Mouse (Mus musculus): ENCODE results near the gene St3gal4. TPM values are rescaled to one million over a fixed set of nuclear protein-coding genes. Genes with fewer than 3 reads are reported as not detected.
A peak's percentile ranks its signal among the peaks of the same experiment; 100 is the strongest.

Gene St3gal4
- polyA plus RNA-seq, 1 experiment from 2014 or later = 15.5 TPM

GRCm38 (mm10) chr9:35105884-35106880 is 12.9 kb downstream of the St3gal4 start:
- 86% methylated on average over 15 of the region's 15 CpGs for WGBS (ENCODE audit: missing documents)
- Histone ChIP-seq H3K79me2 (ENCODE audit: inconsistent target) (peaks cover 59% of the 10 kb centered on the region; the same call in 1 of the 2 replicates), H3K4me3 (ENCODE audit: inconsistent target) (no peak overlapping the region), H3K27ac (no peak overlapping the region), H3K36me3 (ENCODE audit: inconsistent target) (no peaks in the 10 kb centered on the region)

- Histone ChIP-seq H3K79me2 (ENCODE audit: inconsistent target) (peaks cover 57% of the 10 kb centered on the region; the same call in 1 of the 2 replicates), H3K4me3 (ENCODE audit: inconsistent target) (no peak overlapping the region), H3K36me3 (ENCODE audit: inconsistent target) (no peaks in the 10 kb centered on the region), H3K27ac (no peak overlapping the region)
- 84% methylated on average over 2 of the region's 2 CpGs for WGBS (ENCODE audit: missing documents)
Observed at GRCm38 (mm10) chr9:35105438-35105837, 13.6 kb downstream of the St3gal4 start.

- 98% methylated on average over 4 of the region's 4 CpGs for WGBS (ENCODE audit: missing documents)
- H3K36me3 ChIP-seq (ENCODE audit: inconsistent target) = no peaks in the 10 kb centered on the region
- peaks cover 51% of the 10 kb centered on the region; the same call in 1 of the 2 replicates for H3K79me2 ChIP-seq (ENCODE audit: inconsistent target)
- H3K4me3 ChIP-seq (ENCODE audit: inconsistent target) = no peak overlapping the region
- H3K27ac ChIP-seq = no peak overlapping the region
Observed at GRCm38 (mm10) chr9:35104711-35105110, 14.4 kb downstream of the St3gal4 start.

GRCm38 (mm10) chr9:35098762-35099161 is 20.3 kb downstream of the St3gal4 start:
- no peak overlapping the region; the same call in 1 of the 2 replicates for H3K4me3 ChIP-seq (ENCODE audit: inconsistent target)
- WGBS (ENCODE audit: missing documents) = 53% methylated on average over 4 of the region's 4 CpGs
- H3K36me3 ChIP-seq (ENCODE audit: inconsistent target) = no peaks in the 10 kb centered on the region
- peaks cover 49% of the 10 kb centered on the region; the same call in 1 of the 2 replicates for H3K79me2 ChIP-seq (ENCODE audit: inconsistent target)
- H3K27ac ChIP-seq = 0 out of 2 replicates have a peak overlapping the region, but pooled peaks have one; percentile 15

GRCm38 (mm10) chr9:35097901-35098300 is 21.2 kb downstream of the St3gal4 start:
- no peak overlapping the region for H3K4me3 ChIP-seq (ENCODE audit: inconsistent target)
- no peak overlapping the region for H3K27ac ChIP-seq
- H3K79me2 ChIP-seq (ENCODE audit: inconsistent target) = peaks cover 49% of the 10 kb centered on the region; the same call in 1 of the 2 replicates
- 62% methylated on average over 4 of the region's 4 CpGs for WGBS (ENCODE audit: missing documents)
- no peaks in the 10 kb centered on the region for H3K36me3 ChIP-seq (ENCODE audit: inconsistent target)

- 91% methylated on average over 1 of the region's 1 CpGs for WGBS (ENCODE audit: missing documents)
- Histone ChIP-seq H3K79me2 (ENCODE audit: inconsistent target) (peaks cover 47% of the 10 kb centered on the region; the same call in 1 of the 2 replicates), H3K36me3 (ENCODE audit: inconsistent target) (no peaks in the 10 kb centered on the region), H3K27ac (no peak overlapping the region), H3K4me3 (ENCODE audit: inconsistent target) (no peak overlapping the region)
Observed at GRCm38 (mm10) chr9:35095726-35096125, 23.3 kb downstream of the St3gal4 start.

GRCm38 (mm10) chr9:35093350-35093749 is 25.7 kb downstream of the St3gal4 start:
- Histone ChIP-seq H3K4me3 (ENCODE audit: inconsistent target) (no peak overlapping the region), H3K27ac (no peak overlapping the region), H3K79me2 (ENCODE audit: inconsistent target) (peaks cover 39% of the 10 kb centered on the region; the same call in 1 of the 2 replicates), H3K36me3 (ENCODE audit: inconsistent target) (no peaks in the 10 kb centered on the region)
- WGBS (ENCODE audit: missing documents) = 100% methylated on average over 3 of the region's 3 CpGs

- WGBS (ENCODE audit: missing documents) = 94% methylated on average over 2 of the region's 2 CpGs
- no peak overlapping the region for H3K27ac ChIP-seq
- H3K36me3 ChIP-seq (ENCODE audit: inconsistent target) = no peaks in the 10 kb centered on the region
- peaks cover 34% of the 10 kb centered on the region; the same call in 1 of the 2 replicates for H3K79me2 ChIP-seq (ENCODE audit: inconsistent target)
- no peak overlapping the region for H3K4me3 ChIP-seq (ENCODE audit: inconsistent target)
Observed at GRCm38 (mm10) chr9:35092904-35093303, 26.2 kb downstream of the St3gal4 start.

GRCm38 (mm10) chr9:35061446-35061845 is 57.6 kb downstream of the St3gal4 start:
- WGBS (ENCODE audit: missing documents) = 28% methylated on average over 2 of the region's 2 CpGs
- Histone ChIP-seq H3K36me3 (ENCODE audit: inconsistent target) (no peaks in the 10 kb centered on the region), H3K27ac (no peak overlapping the region), H3K4me3 (ENCODE audit: inconsistent target) (no peak overlapping the region), H3K79me2 (ENCODE audit: inconsistent target) (peaks cover 16% of the 10 kb centered on the region; the same call in 1 of the 2 replicates)

GRCm38 (mm10) chr9:35059881-35060280 is 59.2 kb downstream of the St3gal4 start:
- Histone ChIP-seq H3K27ac (no peak overlapping the region), H3K4me3 (ENCODE audit: inconsistent target) (no peak overlapping the region), H3K36me3 (ENCODE audit: inconsistent target) (no peaks in the 10 kb centered on the region), H3K79me2 (ENCODE audit: inconsistent target) (peaks cover 16% of the 10 kb centered on the region; the same call in 1 of the 2 replicates)
- 46% methylated on average over 5 of the region's 5 CpGs for WGBS (ENCODE audit: missing documents)

GRCm38 (mm10) chr9:35058596-35059354 is 60.3 kb downstream of the St3gal4 start:
- Histone ChIP-seq H3K36me3 (ENCODE audit: inconsistent target) (no peaks in the 10 kb centered on the region), H3K4me3 (ENCODE audit: inconsistent target) (no peak overlapping the region), H3K27ac (no peak overlapping the region), H3K79me2 (ENCODE audit: inconsistent target) (peaks cover 16% of the 10 kb centered on the region; the same call in 1 of the 2 replicates)
- 96% methylated on average over 2 of the region's 2 CpGs for WGBS (ENCODE audit: missing documents)

GRCm38 (mm10) chr9:35058186-35058585 is 60.9 kb downstream of the St3gal4 start:
- Histone ChIP-seq H3K79me2 (ENCODE audit: inconsistent target) (peaks cover 16% of the 10 kb centered on the region; the same call in 1 of the 2 replicates), H3K27ac (no peak overlapping the region), H3K4me3 (ENCODE audit: inconsistent target) (no peak overlapping the region), H3K36me3 (ENCODE audit: inconsistent target) (0 out of 2 replicates have a peak, but pooled peaks cover under 1% of the 10 kb centered on the region)
- WGBS (ENCODE audit: missing documents) = 100% methylated on average over 4 of the region's 4 CpGs

GRCm38 (mm10) chr9:35057631-35058030 is 61.4 kb downstream of the St3gal4 start:
- Histone ChIP-seq H3K4me3 (ENCODE audit: inconsistent target) (no peak overlapping the region), H3K27ac (no peak overlapping the region), H3K79me2 (ENCODE audit: inconsistent target) (peaks cover 16% of the 10 kb centered on the region; the same call in 1 of the 2 replicates), H3K36me3 (ENCODE audit: inconsistent target) (0 out of 2 replicates have a peak, but pooled peaks cover 6% of the 10 kb centered on the region)
- 88% methylated on average over 6 of the region's 6 CpGs for WGBS (ENCODE audit: missing documents)

- peaks cover 16% of the 10 kb centered on the region; the same call in 1 of the 2 replicates for H3K79me2 ChIP-seq (ENCODE audit: inconsistent target)
- no peak overlapping the region for H3K4me3 ChIP-seq (ENCODE audit: inconsistent target)
- H3K36me3 ChIP-seq (ENCODE audit: inconsistent target) = 0 out of 2 replicates have a peak, but pooled peaks cover 10% of the 10 kb centered on the region
- WGBS (ENCODE audit: missing documents) = 8% methylated on average over 2 of the region's 3 CpGs
- H3K27ac ChIP-seq = peak overlapping the region; percentile 59
Observed at GRCm38 (mm10) chr9:35056611-35057010, 62.5 kb downstream of the St3gal4 start.

Measured in macrophage (primary cell).